Mouse (Mus musculus) 3134 (cell line): ENCODE measurements around the gene Adra1b.
A peak's percentile ranks its signal among the peaks of the same experiment; 100 is the strongest.

Experiments
- DNase-seq: peaks from one replicate; pipeline ENCODE4 v3.0.0-alpha.2; 2011; ENCODE audit warnings: low spot score; ENCODE audit not compliant: insufficient read length; ENCODE audit errors: extremely low read depth

The Adra1b gene

DNA sequence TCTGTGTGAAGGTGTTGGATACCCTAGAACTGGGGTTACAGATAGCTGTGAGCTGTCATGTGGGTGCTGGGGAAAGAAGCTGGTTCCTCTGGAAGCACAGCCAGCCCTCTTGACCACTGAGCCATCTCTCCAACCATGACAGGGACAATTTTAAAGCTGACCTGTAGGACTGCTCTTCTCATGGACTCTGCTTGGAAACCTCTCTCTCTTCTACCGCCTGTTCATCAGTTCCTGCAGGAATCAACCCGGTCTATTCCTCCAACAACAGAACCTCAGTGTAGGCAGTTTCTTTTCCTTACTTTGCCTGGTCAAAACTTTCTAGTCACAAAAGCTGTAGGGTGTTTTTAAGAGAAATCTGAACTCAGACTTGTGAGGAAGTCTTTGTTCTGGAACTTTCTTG, 1.3 kb downstream of the Adra1b start:
- no peak for DNase-seq

DNA sequence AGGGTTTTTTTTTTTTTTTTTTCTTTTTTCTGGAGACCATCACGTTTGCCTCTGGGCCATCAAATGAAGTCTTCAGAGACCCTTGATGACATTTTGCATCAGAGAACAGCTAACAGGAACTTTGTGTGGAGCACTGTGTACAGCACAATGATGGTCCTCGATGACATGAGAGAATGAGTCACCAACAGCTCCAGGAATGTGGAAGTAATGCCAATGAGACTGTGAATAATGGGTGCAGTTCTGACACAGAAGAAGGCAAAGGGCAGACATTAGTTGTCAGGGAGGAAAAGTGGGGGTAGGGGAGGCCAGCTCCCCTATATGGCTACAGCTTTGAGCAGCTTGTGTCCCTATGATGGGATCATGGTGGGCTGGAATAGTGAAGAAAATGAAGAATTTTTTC, 5.7 kb downstream of the Adra1b start:
- peak; percentile 45 for DNase-seq

DNA sequence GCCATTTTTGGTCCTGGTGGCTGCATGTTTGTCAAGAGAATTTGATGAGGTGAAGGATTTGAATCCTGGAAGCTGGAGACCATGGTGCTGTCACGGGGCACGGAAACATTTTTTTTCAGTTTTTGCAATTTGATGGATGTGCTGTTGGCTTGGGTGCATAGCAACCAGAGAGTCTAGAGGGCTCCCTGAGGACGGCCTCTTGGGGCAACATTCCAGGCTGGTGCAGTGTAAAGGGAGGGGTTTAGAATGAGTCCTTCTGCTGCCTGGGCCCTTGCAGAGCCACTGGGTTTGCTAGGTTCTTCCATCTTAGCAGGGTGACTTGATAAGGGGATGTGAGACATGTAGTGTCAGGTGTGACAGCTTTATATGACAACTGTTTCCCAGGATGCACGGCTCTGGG, 8.5 kb downstream of the Adra1b start:
- DNase-seq = no peak

DNA sequence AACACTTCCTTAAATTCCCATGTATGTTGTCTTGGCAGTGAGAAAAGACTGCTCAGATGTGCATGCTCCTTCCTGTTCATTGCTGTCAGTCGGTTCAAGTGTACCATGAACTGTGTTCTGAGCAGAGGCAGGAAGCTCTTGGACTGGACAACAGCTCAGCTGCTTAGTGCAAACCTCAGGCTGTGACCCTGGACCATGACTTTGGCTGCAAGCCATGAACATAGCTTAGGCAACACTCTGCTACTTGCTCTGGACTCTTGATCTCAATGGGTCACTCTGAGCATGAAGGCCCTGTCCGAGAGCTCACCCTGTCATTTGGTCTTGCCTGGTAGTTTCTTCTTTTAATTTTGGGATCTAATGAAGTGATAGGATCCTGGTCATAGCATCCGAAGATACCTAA, 9.6 kb downstream of the Adra1b start:
- DNase-seq = no peak

DNA sequence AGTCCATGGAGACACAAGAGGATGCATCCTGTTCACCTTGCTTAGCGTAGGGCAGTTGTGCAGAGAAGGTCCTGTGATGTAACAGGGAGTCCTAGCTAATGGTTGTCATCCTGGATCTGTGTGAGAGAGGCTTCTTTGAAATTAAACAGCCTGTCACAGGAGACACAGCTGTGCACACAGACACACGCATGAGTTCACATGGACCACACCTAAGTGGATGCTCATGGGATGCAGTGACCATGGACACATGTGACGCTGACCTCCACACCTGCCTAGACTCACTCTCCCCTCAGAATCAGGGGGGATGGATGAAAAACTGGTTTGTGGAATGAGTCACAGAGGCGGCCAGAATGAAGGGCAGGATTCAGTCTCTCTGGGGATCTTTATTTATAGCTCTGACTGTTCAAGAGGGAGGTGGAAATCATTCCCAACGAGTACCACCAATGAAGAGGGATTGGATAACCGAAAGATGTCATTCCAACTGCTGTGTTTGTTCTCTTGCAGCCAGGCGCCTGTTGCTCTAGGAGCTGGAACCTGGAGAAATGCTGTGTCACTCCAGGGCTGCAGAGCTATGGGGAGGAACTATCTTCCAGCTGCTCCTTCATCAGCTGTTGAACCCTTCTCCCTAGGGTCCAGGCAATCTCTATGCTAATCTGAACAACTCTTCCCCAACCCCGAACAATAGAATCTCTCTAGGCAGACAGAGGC, 11.6 kb downstream of the Adra1b start:
- peak; percentile 25 for DNase-seq

DNA sequence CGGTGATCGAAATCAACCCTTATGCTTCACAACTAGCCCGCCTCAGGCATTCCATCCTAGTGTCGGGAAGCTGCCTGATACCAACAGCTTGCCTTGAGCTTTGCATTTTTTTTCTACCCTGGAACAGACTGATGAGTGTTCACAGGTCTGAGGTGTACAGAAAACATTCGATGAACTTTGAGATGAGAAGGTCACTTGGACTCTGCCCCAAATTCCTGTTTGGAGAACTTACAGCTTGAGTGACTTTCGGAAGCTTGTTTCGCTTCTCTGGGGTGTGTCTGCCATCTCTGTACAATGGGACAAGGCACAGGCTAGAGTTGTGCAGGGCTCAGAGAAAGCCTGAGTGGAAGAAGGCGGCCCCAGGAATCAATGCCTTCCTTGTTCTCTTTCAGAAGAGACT, 12.3 kb downstream of the Adra1b start:
- DNase-seq = no peak

DNA sequence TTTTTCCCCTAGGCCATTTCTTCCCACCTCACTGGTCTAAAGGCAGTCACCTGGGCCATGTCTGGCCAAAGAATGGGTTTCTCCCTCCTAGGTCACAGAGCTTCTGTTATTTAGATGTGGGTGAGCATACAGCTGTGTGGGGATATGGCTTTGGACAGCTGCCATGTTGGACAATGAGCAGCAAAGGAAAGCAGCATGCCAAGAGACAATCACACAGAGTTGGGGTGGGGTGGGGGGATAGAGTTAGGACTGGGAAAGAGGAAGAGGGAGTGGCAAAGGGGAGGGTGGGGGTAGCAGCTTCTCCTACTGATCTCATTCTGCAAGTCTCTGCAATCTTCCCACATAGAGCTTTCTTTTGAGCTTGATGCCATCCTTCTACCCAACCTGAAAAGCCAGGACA, 13.4 kb downstream of the Adra1b start:
- no peak for DNase-seq

DNA sequence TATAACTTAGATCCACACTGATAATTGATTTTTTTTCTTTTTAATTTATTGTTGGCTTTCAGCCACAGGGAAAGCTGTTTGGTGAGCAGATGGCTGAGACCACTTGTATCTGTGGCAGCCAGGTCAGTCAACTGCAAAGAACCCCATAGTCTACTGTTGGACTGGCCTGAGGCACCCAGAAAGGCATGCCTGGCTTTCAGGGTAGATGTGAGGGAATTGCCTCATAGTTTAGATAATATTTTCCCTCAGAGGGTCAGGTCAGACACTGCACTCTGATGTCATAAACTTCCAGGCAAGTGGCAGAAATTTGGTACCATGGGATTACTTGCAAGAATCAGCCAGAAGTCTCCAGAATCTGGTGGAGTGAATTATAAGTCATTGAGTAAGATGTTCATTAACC, 16.5 kb downstream of the Adra1b start:
- DNase-seq = no peak

DNA sequence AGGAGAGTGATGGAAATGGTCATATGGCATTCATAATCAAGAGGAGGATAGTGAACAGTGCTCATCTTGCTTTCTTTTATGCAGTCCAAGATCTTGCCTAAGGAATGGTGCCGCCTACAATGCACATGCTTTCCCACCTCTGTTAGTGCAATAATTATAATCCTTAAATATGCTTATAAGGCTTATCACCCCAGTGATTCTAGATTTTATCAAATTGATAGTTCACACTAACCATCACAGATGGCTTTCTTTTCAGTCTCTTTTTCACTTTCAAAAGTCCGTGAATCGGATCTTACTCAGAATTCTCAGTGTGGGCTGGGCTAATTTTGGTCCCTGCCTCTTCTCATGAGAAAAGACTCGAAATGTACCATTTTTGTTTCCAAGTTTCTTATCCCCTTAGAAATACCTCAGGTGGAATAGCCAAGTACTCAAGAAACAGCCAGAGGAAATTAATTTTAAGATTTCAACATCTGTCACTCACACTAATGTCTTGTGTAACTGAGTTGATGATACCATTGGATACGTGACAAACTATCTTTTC, 17.3 kb downstream of the Adra1b start:
- DNase-seq = no peak

DNA sequence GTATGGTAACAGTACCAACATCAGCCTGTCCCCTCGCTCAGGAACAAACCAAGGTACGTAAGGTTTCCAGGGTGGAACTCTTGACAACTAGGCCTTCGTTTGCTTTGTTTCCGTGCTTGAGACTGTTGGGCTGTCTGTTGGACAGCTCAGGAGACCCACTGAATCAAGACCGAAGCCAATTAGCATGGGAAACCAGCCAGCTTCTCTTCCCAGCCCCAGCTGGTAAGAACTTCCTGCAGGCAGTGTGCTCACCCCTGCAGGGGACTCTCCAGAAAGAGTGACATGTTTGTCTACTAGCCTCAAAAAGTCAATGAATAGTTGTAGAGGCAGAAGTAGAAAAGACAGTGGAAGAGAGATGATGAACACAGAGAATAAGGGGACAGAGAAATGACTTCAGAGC, 23.8 kb downstream of the Adra1b start:
- no peak for DNase-seq

DNA sequence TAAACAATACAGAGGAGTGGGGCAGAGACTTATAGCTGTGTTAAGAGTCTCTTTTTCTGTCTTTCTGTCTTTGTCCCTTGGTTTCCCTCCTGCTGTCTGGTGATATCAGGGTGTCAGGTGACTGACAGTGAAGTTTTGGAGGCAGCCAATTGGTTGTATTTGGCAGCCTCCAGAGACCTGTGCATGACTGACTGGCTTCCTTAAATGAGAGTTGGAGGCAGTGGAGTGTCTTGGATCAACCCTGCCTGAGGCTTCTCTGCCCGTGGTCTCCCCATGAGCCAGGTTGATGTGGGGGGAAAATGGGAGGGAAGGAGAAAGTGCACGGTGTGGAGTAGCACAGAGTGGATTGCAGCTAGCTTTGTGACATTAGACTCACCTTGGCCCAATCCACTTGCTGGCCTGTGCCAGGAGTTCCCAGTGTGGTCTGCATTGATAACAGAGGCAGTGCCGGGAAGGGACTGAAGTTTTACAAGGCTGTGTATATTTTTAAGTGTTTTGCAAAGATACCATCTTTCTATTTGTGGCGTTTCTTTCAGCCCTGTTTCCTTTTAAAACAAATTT, 33.2 kb downstream of the Adra1b start:
- no peak for DNase-seq

DNA sequence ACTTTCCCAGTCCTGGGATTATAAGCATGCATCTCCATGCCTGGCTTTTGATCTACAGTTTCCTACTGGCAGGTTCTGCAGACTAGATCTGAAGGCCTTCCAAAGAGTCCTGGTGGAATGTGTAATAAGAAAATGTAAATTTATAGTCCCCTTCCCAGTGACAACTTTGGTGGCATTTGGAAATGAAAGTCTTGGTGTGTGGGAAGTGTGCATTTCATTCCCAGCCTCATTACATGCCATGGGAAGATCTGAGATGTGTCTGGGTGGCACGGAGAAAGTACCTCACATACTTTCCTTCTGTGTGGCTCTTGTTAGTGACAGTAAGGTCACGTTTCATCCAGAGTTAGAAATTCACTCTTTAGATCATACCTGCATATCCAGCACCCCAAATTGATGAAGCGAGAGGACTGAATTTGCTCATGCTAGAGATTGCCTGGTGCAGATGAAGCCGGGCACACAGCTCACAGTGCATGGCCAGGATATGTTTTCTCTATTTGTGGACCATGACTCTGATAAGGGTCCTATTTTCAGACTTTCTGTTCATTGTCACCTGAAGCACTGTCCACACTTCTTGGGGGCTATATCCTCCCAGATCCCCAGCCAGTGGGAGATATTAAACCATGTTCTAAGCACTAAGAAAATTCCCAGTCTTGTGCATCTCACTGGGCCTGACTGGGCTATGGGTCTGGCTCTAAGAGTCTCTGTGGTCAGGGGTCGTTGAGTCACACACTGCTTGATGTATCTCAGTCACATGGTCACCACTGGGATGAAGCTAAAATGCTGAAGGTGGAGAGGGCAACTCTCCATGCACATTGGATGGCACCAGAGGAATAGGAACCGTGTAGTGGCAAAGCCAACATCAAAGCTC, 35.5 kb downstream of the Adra1b start:
- no peak for DNase-seq

DNA sequence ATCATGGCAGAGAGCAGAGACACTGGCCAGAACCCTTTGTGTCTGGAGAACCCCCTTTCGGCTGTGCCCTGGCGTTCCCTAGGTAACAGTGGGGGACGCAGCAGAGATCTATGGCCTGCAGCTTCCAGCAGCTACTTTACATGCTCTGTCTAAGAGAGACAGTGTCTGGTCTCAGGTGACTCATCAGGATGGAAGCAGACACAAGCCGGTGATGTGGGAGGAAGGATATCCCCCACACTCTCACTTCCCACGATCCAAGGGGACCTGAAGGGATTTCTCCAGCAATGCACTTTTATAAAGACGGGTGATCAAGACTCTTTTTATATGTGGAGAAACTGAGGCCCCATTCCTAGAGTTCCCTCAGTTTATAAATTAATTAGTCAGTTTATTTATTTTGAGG, 48.0 kb downstream of the Adra1b start:
- DNase-seq = no peak

DNA sequence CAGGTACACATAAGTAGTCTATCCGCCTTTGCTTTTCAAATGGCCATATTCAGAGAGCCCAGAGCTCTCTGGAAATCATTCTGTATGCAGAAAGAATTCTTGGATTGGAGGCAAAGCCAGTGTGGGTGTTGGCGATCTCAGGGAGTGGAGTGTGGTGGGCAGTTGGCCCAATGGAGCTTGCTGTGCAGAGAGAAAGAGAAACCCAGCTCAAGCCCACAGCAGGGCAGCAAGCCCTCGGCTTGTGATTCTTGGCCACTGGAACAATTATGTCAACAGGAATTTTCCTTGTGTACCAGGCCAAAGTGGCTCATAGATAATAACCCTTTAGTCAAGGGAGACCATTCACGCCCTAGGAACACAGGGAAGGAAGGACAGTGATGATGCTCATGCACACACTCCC, 53.0 kb downstream of the Adra1b start:
- DNase-seq = no peak

DNA sequence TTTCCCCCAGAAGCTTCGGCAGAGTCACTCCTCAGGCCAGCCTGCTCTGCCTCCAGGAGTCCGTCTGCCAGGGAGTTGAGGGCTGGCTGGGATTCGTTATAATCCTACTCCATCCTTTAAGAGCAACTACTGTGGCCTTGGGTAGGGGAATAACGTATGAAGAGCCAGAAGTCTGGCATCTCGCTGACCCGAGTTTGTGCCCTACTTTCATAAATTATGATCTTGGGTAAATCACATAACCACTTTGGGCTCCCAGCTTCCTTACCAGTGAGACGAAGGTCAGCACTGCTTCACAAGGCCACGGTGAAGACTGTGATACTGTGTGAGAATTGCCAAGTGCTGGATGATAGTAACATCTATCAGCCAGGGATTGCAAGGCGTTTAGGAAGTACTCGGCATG, 59.4 kb downstream of the Adra1b start:
- no peak for DNase-seq

DNA sequence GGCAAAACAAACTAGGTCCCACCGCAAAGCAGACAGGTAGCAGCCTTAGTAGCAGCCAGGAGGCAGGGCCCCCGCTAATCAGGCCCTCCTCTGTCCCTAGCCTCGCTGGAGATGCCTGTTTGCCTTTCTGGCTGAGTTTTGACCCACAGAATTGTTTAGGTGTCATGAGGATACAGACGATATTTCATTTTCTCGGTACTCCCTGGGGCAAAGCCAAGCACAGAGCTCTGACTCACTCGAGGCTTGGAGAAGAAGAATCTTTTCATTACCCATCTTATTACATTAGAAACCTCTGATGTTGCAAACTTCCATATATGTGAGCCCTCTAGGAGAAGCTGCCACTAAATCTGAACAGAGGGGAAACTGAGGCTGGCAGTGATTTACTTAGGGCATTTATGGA, 60.5 kb downstream of the Adra1b start:
- DNase-seq = peak; percentile 27

DNA sequence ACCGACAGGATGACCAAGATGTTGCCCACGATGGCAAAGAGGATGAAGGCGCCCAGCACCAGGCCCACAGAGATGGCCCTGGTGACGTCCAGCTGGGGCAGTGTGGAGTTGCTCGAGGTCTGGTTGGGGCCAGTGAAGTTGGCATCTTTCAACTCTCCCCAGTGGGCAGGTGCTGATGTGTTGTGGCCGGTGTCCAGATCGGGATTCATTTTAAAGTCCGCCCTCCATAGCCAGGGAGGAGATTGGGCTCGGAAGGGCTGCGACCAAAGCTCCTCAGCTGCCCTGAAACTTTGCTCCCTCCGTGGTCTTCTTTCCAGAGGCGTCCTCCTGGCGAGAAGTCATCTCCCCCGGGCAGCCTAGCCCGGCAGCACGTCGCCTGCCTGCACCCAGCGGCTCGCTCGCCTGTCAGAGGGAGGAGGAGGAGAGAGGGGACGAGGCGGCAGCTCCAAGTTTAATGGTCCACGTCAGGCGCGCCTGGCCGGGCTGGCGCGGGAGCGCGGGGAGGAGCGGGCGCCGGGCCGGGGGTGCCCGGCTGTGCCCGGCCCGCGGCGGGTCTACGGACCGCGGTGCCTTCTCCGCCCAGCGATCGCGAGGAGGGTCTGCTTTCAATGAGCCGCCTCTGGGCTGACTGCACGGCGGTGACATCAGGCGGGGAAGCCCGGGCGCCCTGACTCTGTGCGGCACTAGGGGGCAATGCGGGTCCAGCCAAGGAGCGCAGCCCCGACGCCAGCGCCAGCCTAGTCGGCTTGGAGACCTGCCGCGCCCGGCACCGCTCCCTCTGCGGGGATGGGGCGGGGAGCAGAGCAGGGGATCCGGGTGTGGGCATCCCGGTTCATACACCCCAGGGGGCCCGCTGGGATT, 64.9 kb downstream of the Adra1b start:
- DNase-seq = peak; percentile 79

DNA sequence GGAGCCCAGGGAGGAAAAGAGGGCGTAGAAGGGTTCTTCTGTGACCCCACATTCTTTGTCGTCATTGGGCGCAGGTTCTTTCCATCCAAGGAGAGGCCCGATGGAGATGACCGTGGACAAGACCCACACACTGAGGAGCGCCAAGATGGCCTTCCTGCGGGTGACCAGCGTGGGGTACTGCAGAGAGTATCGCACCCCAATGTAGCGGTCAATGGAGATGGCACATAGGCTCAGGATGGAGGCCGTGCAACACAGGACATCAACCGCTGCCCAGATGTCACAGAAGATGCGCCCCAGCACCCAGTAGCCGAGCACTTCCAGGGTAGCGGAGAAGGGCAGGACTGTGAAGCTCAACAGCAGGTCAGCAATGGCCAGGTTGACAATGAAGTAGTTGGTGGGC, 65.6 kb downstream of the Adra1b start:
- no peak for DNase-seq

DNA sequence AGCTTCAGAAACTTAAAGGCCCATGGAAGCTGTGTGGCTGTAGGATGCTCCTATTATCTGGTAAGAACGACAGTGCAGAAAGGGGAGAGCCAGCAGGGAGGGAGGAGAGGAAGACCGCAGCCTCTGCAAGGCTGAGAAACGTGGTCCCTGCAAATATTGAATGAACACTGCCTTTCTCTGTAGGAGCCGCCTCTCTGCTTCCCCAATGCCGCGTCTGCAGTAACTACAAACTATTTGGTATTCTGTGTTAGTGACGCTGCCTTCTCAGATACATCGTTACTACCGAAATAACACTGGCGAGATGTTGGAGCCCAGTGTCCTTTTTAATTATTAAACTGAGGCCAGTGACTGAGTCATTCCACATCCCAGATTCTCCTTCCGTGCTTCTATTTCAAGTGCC, 66.5 kb downstream of the Adra1b start:
- no peak for DNase-seq

DNA sequence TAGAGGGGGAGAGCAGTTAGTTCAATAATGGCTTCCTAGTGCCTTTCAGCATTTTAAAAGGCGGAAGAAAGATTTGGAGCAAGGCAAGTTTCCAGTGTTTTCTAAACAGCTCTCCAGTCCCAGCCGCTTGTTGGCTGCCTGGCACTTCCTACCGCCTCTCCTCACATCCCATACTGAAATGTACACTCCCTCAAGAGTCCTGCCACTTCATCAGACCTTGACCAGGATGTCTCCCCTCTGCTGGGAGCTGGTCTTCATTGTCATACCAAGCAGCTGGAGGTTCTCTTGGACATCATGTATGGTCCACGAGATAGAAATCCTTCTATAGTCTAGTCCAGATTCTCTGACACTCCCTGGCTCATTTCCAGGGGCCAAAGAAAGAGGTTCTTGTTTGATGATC, 69.5 kb downstream of the Adra1b start:
- no peak for DNase-seq

DNA sequence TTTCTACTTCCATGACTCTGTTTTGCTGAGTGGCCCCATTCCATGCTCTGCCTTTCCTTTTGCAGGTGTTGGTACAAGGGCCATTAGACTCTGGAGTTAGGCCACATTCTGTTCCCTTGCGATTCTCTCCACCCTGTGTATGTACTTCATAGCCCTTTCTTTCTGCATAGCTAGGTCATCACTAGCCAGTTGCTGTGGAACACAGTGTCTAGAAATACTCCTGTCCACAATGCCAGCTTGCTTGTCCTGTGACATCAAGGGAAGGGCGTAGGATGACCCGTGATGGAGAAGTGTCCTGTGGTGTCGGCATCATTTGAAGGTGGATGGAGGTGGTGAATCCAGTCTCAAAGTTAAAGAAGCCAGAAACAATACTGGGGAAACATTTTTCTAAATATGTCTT, 74.2 kb downstream of the Adra1b start:
- DNase-seq = no peak
